Mouse (Mus musculus): ENCODE data around the gene Scube3. TPM values are rescaled to one million over a fixed set of nuclear protein-coding genes. Genes with fewer than 3 reads are reported as not detected.

The Scube3 gene
- total RNA-seq, 2 experiments from 2014 or later: 0.46 to 1.4 TPM

- no peak for DNase-seq
- intact Hi-C loops (cut with DNase I): no loop called here
Observed at GRCm38 (mm10) chr17:28170460-28171305, 28.7 kb downstream of the Scube3 start.

GRCm38 (mm10) chr17:28172690-28173089 is 30.7 kb downstream of the Scube3 start:
- DNase-seq: no peak
- intact Hi-C loops (cut with DNase I): no loop called here

GRCm38 (mm10) chr17:28176775-28177539 is 35.0 kb downstream of the Scube3 start, which contains the start of gene Zfp523:
TSS of gene Zfp523 (plus strand) at chr17:28177129.
- peak; percentile 92 to 94 for DNase-seq
- intact Hi-C loops (cut with DNase I): no loop called here

GRCm38 (mm10) chr17:28177540-28178046 is 35.7 kb downstream of the Scube3 start:
- DNase-seq: no peak
- intact Hi-C loops (cut with DNase I): no loop called here

GRCm38 (mm10) chr17:28180331-28180730 is 38.4 kb downstream of the Scube3 start:
- intact Hi-C loops (cut with DNase I): no loop called here
- peak; percentile 36 to 66 for DNase-seq

GRCm38 (mm10) chr17:28180783-28181544 is 39.0 kb downstream of the Scube3 start:
- DNase-seq: no peak
- intact Hi-C loops (cut with DNase I): no loop called here

GRCm38 (mm10) chr17:28184971-28185638 is 43.2 kb downstream of the Scube3 start:
- no peak for DNase-seq
- intact Hi-C loops (cut with DNase I): no loop called here

GRCm38 (mm10) chr17:28188313-28188712 is 46.4 kb downstream of the Scube3 start:
- no peak for DNase-seq
- intact Hi-C loops (cut with DNase I): no loop called here

- no peak for DNase-seq
- intact Hi-C loops (cut with DNase I): no loop called here
Observed at GRCm38 (mm10) chr17:28192754-28193153, 50.8 kb downstream of the Scube3 start.

- no peak for DNase-seq
- intact Hi-C loops (cut with DNase I): no loop called here
Observed at GRCm38 (mm10) chr17:28193559-28193958, 51.6 kb downstream of the Scube3 start.

- intact Hi-C loops (cut with DNase I): no loop called here
- no peak for DNase-seq
Observed at GRCm38 (mm10) chr17:28195033-28195432, 53.1 kb downstream of the Scube3 start.

- intact Hi-C loops (cut with DNase I): no loop called here
- DNase-seq: no peak
Observed at GRCm38 (mm10) chr17:28197646-28198045, 55.7 kb downstream of the Scube3 start.

GRCm38 (mm10) chr17:28201982-28202381 is 60.0 kb downstream of the Scube3 start:
- intact Hi-C loops (cut with DNase I): no loop called here

GRCm38 (mm10) chr17:28204052-28204720 is 62.2 kb downstream of the Scube3 start:
- intact Hi-C loops (cut with DNase I): no loop called here
- DNase-seq: peak; percentile 60 to 75

More at GRCm38 (mm10) chr17:28201982-28202381, 60.0 kb downstream of the Scube3 start:
- DNase-seq: no peak

GRCm38 (mm10) chr17:28205443-28205842 is 63.5 kb downstream of the Scube3 start:
- intact Hi-C loops (cut with DNase I): loop anchor here (5.0 kb wide), 3 partner anchors 102 to 327 kb away; partner anchors contain the start of genes Armc12 and Tulp1
- no peak for DNase-seq

GRCm38 (mm10) chr17:28207092-28207491 is 65.2 kb downstream of the Scube3 start:
- no peak for DNase-seq
- intact Hi-C loops (cut with DNase I): loop anchor here (5.0 kb wide), 3 partner anchors 100 to 325 kb away; partner anchors contain the start of genes Armc12 and Tulp1

- intact Hi-C loops (cut with DNase I): loop anchor here (2.0 to 5.0 kb wide), 4 partner anchors 15 to 325 kb away; partner anchors contain the start of genes Armc12 and Tulp1
Observed at GRCm38 (mm10) chr17:28207591-28208313, 65.8 kb downstream of the Scube3 start, which contains the start of gene Def6. TSS of gene Def6 (plus strand) at chr17:28207778.

GRCm38 (mm10) chr17:28208314-28208612 is 66.3 kb downstream of the Scube3 start:
- DNase-seq: no peak
- intact Hi-C loops (cut with DNase I): loop anchor here (2.0 to 5.0 kb wide), 4 partner anchors 15 to 324 kb away; partner anchors contain the start of genes Armc12 and Tulp1

More at GRCm38 (mm10) chr17:28207591-28208313, 65.8 kb downstream of the Scube3 start, which contains the start of gene Def6:
- DNase-seq: peak; percentile 80 to 83

All from heart, postnatal 14 days (tissue).